Mouse (Mus musculus): ENCODE data around the gene Tspyl4.
"Not testable (repeated sequence)": the region's sequence is repeated elsewhere in the genome, so short reads cannot be mapped to it uniquely, and the experiment has no call there.

- not testable (repeated sequence) for TF ChIP-seq FLI1 (IDR thresholded peaks at IDR 0.05; ENCODE audit: low read length); GATA1 (IDR thresholded peaks at IDR 0.05; ENCODE audit: borderline replicate concordance, low read length)
Observed at GRCm38 (mm10) chr10:34252833-34253232, 44.4 kb upstream of the Tspyl4 start.

Measured in megakaryocyte, embryonic 14.5 days (primary cell).